ENCODE assay signal across 11 mouse cellular contexts in genomic region chr1:40738246-40738645, GRCm38 (mm10). TPM values are rescaled to one million over a fixed set of nuclear protein-coding genes. Genes with fewer than 3 reads are reported as not detected.
DNase-seq lines count a peak whose midpoint lies in the region; TF ChIP-seq lines count a peak whose summit lies in the region.
"Not testable (repeated sequence)": the region's sequence is repeated elsewhere in the genome, so short reads cannot be mapped to it uniquely, and the experiment has no call there.
"Had no signal": no experiment of that assay in that cellular context is flagged by ENCODE, and none has a peak within 500 bp of the region (broad histone marks: within the 10 kb centered on the region; RNA-seq: fewer than 3 reads in every experiment).

No protein-coding gene starts in this region.

- not testable (repeated sequence) for H3K27me3 ChIP-seq in MEL (ENCODE audit: control insufficient read depth in 1 of 2, insufficient read depth in 2 of 2, low read length in 2 of 2)

- H3K79me2 ChIP-seq in MEL (ENCODE audit: control insufficient read depth, insufficient read depth, low read length, poor library complexity): not testable (repeated sequence)

- not testable (repeated sequence) for H3K4me3 ChIP-seq in MEL (ENCODE audit: control insufficient read depth in 1 of 2, insufficient read depth in 1 of 2, low read depth in 2 of 2, low read length in 2 of 2)

- not testable (repeated sequence) for TF ChIP-seq RAD21 in MEL (IDR thresholded peaks at IDR 0.05; ENCODE audit: low read depth, low read length)

- not testable (repeated sequence) for H3K36me3 ChIP-seq in MEL (ENCODE audit: control insufficient read depth in 1 of 2, insufficient read depth in 2 of 2, low read length in 2 of 2)

- not testable (repeated sequence) for TF ChIP-seq POLR2A in MEL (IDR thresholded peaks at IDR 0.05; ENCODE audit: control insufficient read depth in 1 of 2, insufficient read depth in 1 of 2, low read depth in 1 of 2, low read length in 2 of 2, poor library complexity in 1 of 2)

- TF ChIP-seq CTCF in MEL (IDR thresholded peaks at IDR 0.05 in 2 of 3, conservative IDR thresholded peaks at IDR 0.05 in 1 of 3; ENCODE audit: control insufficient read depth in 1 of 3, insufficient read depth in 1 of 3, low read depth in 2 of 3, low read length in 3 of 3, poor library complexity in 1 of 3, severe bottlenecking in 1 of 3): not testable (repeated sequence)

- not testable (repeated sequence) for H3K4me1 ChIP-seq in MEL (ENCODE audit: control insufficient read depth in 1 of 2, insufficient read depth in 2 of 2, low read length in 2 of 2)

- DNase-seq in 3T3-L1 (ENCODE audit: low read depth, low spot score) (peak; percentile 29), MEL (ENCODE audit: low read depth, low spot score) (peak; percentile 61), WW6 (ENCODE audit: low read depth, low spot score) (peak; percentile 24)
- DNase-seq in CD4-positive, CD25-positive, alpha-beta regulatory T cell, adult 2 months (ENCODE audit: low read depth, low spot score): peak; percentile 4
- DNase-seq in c-Kit-positive CD71-positive TER-119-negative erythroid progenitor cells, embryonic 14.5 days (ENCODE audit: low read depth): peak; percentile 8
- peak; percentile 30 for DNase-seq in hindlimb bud, embryonic 11.5 days (ENCODE audit: extremely low spot score, low read depth, low spot score)
- peak; percentile 45 for DNase-seq in naive thymus-derived CD4-positive, alpha-beta T cell, adult 2 months (ENCODE audit: low read depth)

- not testable (repeated sequence) for H3K9me3 ChIP-seq in MEL (replicated peaks; ENCODE audit: insufficient read depth, low read length)

- H3K9ac ChIP-seq in MEL (ENCODE audit: control insufficient read depth, low read depth, low read length, poor library complexity, severe bottlenecking): not testable (repeated sequence)

- H3K27ac ChIP-seq in MEL (ENCODE audit: control insufficient read depth, low read depth, low read length): not testable (repeated sequence)

- TF ChIP-seq EP300 in MEL (IDR thresholded peaks at IDR 0.05; ENCODE audit: low read depth in 1 of 2, low read length in 2 of 2): not testable (repeated sequence)

RNA-seq across cellular contexts. Expression of gene Mfsd9, which starts 52.2 kb away (rescaled TPM):
- 0.59 and 1.0 TPM in 2 replicates for total RNA-seq in MEL (2012; rRNA removed)
- 1 to 10 TPM in 1 of 2 experiments, not detected in 1; 1.4 TPM for polyA plus RNA-seq in MEL (2012; ENCODE audit: insufficient read depth in 1 of 2, insufficient read length in 2 of 2, low read depth in 1 of 2, low replicate concordance in 2 of 2, missing spikeins in 1 of 2)

RNA-seq across cellular contexts. Expression of gene Slc9a2, which starts 57.9 kb away (rescaled TPM):
- total RNA-seq in MEL (2012; rRNA removed): not detected in 2 replicates
- not detected for polyA plus RNA-seq in MEL (2012; ENCODE audit: insufficient read depth in 1 of 2, insufficient read length in 2 of 2, low read depth in 1 of 2, low replicate concordance in 2 of 2, missing spikeins in 1 of 2)
- polyA plus RNA-seq: activated CD4-positive, CD25-positive, alpha-beta regulatory T cell, adult 4 months; G1E; heart, embryonic 11.5 days; hindbrain, embryonic 13.5 days had no signal

Comparison
In these comparisons a context has a peak if more than half of its experiments do, and no peak if none do; other contexts are left out.
1. DNase-seq: peak in every context shown above with its lines; median percentile 61 in MEL; 45 in naive thymus-derived CD4-positive, alpha-beta T cell, adult 2 months; 30 in hindlimb bud, embryonic 11.5 days; 29 in 3T3-L1; 24 in WW6; 8 in c-Kit-positive CD71-positive TER-119-negative erythroid progenitor cells, embryonic 14.5 days; 4 in CD4-positive, CD25-positive, alpha-beta regulatory T cell, adult 2 months.